Mouse (Mus musculus): ENCODE measurements around the gene Gm49318.

Gene Gm49318

DNA sequence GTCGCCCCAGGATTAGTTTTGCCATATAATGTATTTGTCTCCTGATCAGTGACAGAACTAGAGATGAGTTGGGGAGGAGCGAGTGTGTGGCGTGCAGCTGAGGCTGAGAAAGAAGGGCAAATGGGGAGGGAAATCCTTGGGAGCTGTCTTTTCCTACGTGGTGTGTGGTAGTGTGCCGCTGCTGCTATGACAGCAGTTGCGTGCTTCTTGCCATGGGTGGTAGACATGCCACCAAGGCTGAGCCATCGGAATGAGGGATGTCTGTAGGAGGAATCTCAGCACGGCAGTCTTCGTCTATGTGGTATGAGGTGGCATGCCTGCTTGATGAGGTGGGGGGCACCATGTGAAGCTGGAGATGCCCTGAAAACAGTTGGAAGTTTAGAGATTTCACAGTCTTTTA lies 40.7 kb downstream of the Gm49318 start:
- 62% methylated on average over 9 of the region's 9 CpGs for WGBS

DNA sequence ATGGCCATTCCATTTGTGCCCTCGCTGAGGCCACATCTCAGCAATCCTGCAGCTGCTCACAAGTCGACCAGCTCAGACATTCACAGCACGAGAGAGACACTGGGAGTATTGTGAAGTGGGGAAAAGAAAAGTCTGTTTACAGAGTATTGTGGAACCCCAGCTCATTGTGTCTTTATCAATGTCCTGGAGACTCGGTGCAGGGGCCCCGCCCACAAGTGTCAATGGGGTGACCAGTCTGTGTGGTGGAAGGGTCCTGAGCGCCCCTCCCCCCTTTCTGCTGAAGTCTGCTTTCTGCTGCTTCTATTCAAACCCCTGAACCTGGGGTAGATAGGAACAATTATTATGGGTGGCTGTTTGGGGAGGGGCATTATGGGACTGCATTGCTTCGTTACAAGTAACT lies 42.6 kb downstream of the Gm49318 start:
- 32% methylated on average over 7 of the region's 7 CpGs for WGBS

DNA sequence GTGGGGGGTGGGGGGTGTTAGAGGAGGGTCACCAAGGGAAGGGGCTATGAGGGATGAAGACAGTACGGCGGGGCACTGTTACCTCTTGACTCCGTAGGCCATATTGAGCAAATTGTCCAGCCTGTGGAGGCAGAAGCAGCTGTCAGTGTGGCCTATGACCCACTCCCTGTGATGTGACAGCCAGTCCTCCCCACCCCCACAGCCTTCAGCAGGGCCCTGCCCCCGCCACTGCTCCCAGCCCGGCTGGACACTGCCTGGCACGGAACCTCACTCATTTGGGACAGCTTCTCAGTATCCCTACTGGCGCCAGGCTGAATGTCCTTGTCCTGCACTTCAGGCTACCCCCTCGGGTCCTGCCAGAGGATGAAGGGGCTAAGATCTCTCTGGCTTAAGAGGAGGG lies 46.5 kb downstream of the Gm49318 start:
- 61% methylated on average over 8 of the region's 8 CpGs for WGBS

DNA sequence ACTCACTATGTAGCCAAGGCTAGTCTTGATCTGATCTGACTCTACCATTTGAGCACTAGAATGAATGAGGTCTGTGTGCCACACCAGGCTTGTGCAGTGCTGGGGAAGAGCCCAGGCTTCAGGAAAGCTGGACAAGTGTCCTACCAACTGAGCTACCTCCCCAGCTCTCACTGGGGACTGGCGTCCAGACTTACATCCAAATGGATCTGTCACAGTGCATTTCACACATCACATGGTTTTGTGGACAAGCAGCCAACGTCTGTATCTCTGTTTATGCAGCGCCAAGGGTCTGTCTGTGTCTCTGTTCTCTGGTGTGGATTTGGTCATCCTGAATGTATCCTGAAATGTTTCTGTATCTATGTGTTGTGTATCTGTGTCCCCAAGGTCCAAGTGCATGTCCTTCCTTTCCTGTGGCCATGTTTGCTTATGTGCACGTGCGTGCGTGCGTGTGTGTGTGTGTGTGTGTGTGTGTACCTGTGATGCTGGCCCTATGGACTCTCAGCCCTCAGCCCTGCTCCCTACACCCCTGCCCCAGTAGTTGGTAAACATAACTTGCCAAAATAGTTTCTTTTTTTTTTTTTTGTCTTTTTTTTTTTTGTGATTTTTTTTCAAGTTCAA lies 53.7 kb downstream of the Gm49318 start:
- WGBS, result 60% methylated on average over 7 of the region's 7 CpGs

DNA sequence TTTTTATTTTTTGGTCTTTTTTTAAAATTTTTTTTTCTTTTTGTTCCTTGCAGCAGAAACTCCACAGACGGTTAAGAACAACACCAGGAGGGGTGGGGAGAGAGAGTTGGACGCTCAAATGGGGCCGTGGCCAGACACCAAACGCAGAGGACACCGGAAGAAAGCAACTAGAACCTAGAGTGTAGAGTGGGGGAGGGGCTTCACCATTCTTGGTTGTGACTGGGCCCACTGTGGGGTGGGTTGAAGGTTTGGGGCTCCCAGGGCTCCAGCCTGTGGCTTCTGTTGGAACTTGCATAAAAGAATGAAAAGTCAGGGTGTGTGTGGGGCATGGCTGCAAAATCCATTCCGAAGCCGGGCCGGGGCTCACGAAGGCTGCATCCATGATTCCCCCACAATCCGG lies 54.8 kb downstream of the Gm49318 start:
- WGBS, result 53% methylated on average over 10 of the region's 10 CpGs

DNA sequence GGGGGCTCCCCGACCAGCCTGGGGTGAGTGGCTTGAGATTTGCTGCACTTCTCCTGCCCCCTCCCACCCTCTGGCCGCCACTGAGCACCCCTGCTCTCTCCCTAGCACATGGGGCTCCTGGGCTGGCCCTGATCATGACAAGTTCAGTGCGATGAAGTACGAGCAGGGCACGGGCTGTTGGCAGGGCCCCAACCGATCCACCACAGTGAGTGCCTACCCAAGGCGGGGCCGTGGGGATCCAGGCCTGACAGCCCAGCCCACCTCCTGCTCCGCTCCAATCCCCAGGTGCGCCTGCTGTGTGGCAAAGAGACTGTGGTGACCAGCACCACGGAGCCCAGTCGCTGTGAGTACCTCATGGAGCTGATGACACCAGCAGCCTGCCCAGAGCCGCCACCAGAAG lies 58.3 kb downstream of the Gm49318 start:
- WGBS, result 82% methylated on average over 13 of the region's 13 CpGs

DNA sequence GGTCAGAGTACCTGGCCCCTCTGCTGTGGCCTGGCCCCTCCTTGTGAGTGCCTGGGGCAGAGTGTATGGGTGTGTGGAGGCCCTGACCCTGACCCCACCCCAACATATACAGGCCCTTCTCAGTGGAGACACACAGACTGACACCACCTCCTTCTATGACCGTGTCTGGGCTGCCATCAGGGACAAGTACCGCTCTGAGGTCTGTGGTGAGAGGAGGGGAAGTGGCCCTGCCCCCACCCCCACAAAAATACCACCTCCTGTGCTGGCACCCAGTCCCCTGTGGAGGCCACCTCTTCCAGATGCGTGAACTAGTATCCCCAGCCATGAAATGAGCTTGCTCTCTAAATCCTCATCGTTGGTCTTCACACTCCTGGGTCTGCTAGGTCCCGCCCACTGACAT lies 60.0 kb downstream of the Gm49318 start:
- 60% methylated on average over 5 of the region's 5 CpGs for WGBS

DNA sequence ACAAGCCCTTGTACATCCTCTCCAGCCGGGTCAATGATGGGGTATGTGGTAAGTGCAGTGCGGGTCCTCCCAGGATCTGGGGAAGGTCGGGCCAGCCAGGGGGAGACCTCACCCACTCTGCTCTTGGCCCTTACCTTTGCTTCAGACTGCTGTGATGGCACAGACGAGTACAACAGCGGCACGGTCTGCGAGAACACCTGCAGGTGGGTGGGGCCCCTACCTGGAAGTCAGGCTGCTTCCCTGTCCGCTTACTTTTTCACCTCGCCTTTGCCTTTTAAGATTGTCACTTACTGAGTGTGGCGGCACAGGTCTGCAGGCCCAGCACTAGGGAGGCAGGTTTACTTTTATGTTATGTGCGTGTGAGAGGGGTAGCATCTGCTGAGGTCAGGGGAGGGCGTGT lies 66.5 kb downstream of the Gm49318 start:
- WGBS, result 91% methylated on average over 12 of the region's 12 CpGs

DNA sequence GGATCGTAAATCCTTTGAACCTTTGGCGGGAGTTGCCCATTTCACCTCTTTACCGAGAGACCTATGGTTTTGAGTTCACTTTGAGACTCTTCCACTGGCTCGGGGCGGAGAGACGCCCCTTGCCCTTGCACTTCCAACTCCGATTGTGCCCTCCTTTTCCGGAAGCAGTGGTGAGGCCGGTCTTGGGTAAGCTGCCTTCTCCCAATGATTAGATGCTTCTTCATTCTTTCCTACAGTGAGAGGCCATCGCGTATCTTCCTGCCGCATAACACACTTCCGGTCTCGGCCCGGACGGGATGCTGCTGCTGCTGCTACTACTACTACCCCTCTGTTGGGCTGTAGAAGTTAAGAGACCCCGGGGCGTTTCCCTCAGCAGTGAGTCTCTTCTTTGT lies 67.9 kb downstream of the Gm49318 start:
- under 1% methylated on average over 18 of the region's 18 CpGs for WGBS

DNA sequence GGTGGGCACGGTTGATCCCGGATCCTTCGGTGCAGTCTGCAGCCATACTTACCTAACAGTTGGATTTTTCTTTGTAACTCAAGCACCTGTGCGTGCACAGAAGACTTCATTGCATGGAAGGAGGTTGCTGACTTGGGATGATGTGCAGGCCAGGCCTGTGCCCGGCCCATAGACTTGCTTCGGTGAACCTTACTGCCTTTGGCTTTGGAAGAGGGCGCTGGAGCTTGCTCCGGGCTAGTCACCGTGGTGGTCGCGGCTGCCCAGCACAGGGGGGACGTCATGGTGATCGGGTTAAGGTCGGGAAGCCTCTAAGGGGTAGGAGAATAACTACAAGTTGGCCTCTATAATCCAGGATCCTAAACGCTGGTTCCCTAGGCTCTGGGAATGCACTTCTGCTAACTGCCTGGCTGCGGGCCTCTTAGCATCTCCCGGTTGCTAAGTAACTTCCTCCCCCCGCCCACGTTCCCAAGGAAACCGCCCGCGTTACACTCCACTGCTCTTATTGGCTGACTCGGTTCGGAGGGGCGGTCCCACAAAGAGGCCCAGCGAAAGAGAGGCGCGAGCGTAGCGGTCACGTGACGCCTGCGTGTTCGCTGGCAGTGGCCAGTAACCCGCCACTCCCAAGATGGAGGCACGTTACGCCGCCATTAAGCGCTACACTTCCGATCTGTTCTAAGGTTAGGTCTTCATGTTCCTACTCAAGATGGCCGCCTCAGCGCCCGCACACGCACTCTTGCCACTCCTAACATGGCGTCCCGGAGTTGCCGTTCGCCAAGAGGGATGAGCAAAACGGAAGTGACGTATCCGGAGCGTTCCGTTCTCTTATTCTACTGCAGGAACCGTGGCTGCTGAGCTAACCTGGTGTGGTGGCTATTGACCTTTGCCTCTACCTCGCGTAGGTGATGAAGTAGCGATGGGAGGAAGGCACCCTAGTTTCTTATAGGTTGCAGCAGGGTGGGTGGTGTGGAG lies 68.6 kb downstream of the Gm49318 start, which contains the start of the genes Ccdc151 and Prkcsh:
Gene Ccdc151 (minus strand): TSS at position 441 of the 969 bp plus-strand sequence.
Gene Prkcsh (plus strand): TSS at position 613 of the 969 bp plus-strand sequence.
- 5% methylated on average over 57 of the region's 57 CpGs for WGBS

DNA sequence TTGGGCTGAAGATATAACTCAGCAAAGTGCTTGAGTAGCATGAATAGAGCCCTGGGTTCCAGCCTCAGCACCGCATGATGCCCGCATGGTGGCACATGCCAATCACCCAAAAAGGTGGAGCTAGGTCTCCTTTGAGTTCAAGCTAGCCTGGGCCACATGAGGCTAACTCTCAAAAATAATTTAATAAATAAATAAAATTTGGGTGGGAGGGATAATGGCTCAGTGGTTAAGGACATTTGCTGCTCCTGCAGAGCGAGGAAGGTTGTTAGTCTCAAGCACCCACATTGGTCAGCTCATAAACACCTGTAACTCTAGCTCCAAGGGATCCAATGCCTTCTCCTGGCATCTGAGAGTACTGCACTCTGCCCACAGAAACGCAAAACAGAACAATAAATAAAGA lies 69.4 kb downstream of the Gm49318 start:
- 87% methylated on average over 4 of the region's 4 CpGs for WGBS

DNA sequence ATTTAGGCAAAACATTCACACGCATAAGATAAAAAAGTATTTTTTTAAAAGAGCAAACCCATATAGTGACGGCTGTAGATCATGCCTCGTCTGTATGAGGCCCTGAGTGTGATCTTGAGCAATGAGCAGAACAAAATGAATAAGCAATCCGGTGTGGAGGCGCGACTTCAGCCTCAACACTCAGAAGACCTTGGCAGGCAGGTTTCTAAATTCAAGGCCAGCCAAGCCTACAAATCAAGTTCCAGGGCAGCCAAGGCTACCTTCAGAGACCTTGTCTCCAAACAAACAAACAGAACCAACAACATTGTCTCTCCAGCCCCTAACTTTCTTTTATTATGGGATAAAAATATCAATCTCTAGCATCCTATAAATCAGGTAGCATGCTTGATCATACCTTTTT lies 70.8 kb downstream of the Gm49318 start:
- WGBS, result 96% methylated on average over 6 of the region's 6 CpGs

DNA sequence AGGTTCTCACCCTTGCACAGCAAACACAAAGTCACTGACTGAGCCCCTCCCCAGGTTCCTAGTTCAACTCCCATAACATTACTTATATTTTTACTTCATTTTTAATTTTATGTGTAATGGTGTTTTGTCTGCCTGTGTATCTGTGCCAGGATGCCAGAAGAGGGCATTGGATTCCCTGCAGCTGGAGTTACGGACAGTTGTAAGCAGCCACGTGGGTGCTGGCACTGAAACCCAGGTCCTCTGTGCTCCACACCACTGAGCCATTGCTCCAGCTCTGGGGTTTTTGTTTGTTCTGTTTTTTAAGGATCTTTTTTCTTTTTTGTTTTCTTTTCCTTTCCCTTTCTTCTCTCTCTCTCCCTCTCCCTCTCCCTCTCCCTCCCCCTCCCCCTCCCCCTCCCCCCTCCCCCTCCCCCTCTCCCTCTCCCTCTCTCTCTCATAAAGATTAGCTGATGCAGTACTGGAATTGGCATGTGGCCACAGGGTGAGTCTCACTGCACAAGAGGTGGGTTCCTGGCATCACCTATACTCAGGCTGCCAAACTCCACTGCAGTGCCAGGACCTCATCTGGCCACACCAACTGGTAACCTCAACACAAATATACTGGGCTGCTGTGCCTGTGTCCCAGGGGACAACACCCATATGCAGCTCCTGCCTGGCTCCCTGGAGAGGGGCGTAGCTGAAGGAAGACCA lies 74.7 kb downstream of the Gm49318 start:
- 80% methylated on average over 3 of the region's 3 CpGs for WGBS

DNA sequence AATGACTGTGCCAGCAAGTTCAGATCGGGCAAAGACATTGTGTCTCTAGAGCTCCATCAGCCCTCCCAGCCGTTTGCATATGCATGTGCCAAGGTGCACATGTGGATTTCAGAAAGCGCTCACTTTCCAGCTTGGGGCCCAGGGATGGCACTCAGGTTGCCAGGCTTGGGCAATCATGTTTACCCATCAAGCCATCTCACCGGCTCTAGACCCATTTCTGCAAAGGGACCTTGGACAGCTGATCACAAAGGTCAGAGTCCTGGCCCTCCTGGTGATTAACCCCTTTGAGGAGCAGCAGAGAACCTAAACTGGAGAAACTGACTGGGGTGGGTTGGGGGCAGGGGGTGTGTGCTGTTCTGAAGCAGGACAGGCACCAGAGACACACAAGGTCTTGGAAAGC lies 78.8 kb downstream of the Gm49318 start:
- WGBS, result 83% methylated on average over 4 of the region's 4 CpGs

DNA sequence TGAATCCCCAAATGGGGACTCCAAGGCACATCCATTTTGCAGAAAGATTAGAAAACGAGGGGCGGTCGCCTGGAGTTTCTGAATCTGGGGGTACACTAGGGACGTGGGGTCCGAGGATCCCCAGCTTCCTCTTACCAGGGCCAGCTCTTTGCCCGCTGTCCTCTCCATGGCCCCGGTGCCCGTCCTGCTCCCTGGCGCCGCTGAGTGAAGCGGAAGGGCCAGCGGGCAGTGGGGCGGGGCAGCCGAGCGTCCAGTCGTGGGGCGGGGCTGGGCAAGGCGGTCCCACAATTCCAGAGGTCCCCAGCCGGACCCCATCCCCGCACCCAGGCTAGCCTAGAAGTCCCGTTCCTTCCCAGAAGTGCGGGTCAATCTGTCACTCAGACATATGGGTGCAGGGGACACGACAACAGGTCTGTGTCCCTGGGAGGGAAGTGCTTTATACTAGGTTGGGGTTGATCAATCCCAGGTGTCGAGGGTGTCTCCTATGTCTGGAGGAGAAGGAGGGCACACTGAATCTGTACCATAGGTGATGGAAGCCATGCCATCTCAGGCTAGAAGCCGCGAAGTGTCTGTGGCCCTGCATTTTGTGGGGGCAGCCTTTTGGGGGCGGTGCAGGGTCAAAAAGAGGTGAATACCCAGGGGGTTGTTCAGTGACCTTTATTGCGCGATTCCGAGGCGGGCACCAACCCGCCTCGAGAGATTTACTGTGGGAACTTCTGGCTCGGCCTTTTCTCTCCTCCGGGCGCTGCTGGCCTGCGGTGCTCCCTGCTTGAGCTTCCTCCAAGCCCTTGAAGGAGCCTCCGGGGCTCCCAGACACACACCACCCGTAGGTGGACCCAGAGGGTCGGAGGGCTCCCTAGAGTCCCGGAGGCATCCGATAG lies 81.6 kb downstream of the Gm49318 start, which contains the start of gene Rgl3:
Gene Rgl3 (minus strand): TSS at position 217 of the 881 bp plus-strand sequence.
- 21% methylated on average over 42 of the region's 42 CpGs for WGBS

DNA sequence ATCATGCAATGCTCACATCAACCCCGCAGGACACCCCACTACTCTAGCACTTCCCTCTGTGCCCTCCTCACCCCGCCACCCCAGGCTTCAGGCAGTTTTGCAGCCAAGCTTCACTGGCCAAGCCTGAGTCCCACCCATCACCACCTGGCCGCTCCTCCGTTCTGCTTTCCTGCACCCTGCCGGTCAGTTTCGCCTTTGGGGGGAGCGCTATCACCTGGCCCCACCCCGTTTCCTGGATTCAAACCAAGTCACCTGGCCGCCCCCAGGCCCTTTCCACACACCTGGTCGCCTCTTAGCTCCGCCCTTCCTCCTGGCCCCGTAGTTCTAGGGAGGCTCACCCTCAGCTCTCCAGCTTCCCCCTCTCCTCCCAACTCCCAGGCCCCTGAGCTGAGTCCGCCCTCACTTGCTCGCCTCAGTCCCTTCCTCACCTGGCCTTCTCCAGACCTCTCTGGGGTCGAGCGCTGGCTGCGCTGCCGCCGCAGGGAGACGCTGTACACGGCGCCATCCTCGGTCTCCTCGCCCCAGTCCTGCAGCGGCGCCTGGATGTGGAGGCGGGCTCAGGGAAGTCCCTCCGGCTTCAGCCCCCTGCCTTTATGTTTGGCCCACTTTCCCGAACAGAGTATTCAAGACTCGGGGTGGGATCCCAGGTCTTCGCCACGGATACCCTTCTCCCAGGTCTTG lies 82.5 kb downstream of the Gm49318 start:
- WGBS, result 2% methylated on average over 32 of the region's 32 CpGs

DNA sequence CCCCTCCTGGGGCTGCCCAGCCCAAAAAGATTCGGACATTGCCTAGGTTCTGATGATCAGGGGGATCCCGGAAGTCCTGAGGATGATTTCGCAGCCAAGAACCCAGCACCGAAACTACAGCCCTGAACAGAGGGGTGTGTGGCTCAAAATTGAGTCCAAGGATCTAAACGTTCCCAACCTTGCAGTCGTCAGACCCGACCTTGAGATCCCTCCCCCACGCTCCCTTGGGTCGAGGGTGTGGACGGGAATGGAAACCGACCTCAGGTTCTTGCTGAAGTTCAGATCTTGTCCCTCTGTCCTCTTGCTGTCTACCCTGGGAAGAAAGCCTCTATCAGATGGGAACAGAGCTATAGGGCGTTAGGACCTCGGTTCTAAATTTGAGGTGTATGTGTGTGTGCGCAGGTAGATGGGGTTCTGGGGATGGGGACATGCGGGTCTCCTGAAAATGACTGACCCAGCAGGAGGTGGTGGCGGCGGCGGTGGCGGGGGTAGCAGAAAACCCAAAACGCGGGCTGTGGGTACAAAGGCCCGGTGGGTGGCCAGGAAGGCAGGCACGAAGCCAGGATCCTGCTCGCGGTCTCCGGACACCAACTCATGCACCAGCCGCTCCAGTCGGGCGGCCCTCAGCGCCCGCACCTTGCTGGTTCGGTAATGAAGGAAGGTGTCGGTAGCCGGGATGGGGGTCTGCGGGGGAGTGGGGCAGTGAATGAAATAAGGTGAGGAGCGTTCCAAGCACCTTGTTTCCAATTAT lies 83.3 kb downstream of the Gm49318 start:
- whole genome bisulfite sequencing, result 25% methylated on average over 36 of the region's 36 CpGs

Measured in cerebral cortex, adult 2 months (tissue).